Mouse (Mus musculus) heart, embryonic 13.5 days (tissue): ENCODE measurements around the gene Psmd14. TPM values are rescaled to one million over a fixed set of nuclear protein-coding genes. Genes with fewer than 3 reads are reported as not detected.

Source experiments
- ATAC-seq: fragments of 200-750 bp; cut with Nextera tagmentation; 2 replicates; pipeline ENCODE4 v1.8.0; 2017; ENCODE audit warnings: moderate TSS enrichment; ENCODE audit not compliant: insufficient number of reproducible peaks, low FRiP score, low TSS enrichment; ENCODE audit errors: extremely low read depth
- H3K27ac ChIP-seq: fragments of 300-500 bp; sonication (generic); replicated peaks from 2 replicates; pipeline ENCODE4 v1.5.1; 2015; ENCODE audit warnings: moderate library complexity, mild to moderate bottlenecking, inconsistent platforms
- H3K27me3 ChIP-seq: fragments of 300-500 bp; sonication (generic); replicated peaks from 2 replicates; pipeline ENCODE4 v1.6.1; 2015; ENCODE audit warnings: mild to moderate bottlenecking, inconsistent platforms
- H3K36me3 ChIP-seq: fragments of 300-500 bp; sonication (generic); 2 replicates; pipeline ENCODE4 v1.6.1; 2015; ENCODE audit warnings: mild to moderate bottlenecking, inconsistent platforms
- H3K4me1 ChIP-seq: fragments of 300-500 bp; sonication (generic); 2 replicates; pipeline ENCODE4 v1.6.1; 2015; ENCODE audit warnings: inconsistent platforms
- H3K4me2 ChIP-seq: fragments of 300-500 bp; sonication (generic); 2 replicates; pipeline ENCODE4 v1.6.1; 2015; ENCODE audit warnings: inconsistent platforms, mild to moderate bottlenecking, moderate library complexity
- H3K4me3 ChIP-seq: fragments of 300-500 bp; sonication (generic); 2 replicates; pipeline ENCODE4 v1.5.1; 2015; ENCODE audit warnings: moderate library complexity, mild to moderate bottlenecking, inconsistent platforms
- H3K9ac ChIP-seq: fragments of 300-500 bp; sonication (generic); 2 replicates; pipeline ENCODE4 v1.6.1; 2015; ENCODE audit warnings: inconsistent platforms, mild to moderate bottlenecking, moderate library complexity
- H3K9me3 ChIP-seq: fragments of 300-500 bp; sonication (generic); 2 replicates; pipeline ENCODE4 v1.6.1; 2016; ENCODE audit warnings: inconsistent platforms
- WGBS: fragments of 180-500 bp; shearing (Covaris S2); methylation state at CpG from one replicate; pipeline ENCODE4 v1.1.7; 2015; ENCODE audit warnings: mixed read lengths; 5-methylcytosine and 5-hydroxymethylcytosine counted together
- polyA plus RNA-seq: library from polyadenylated mRNA; unstranded; fragments of >200 nt; fragmentation: Nextera tagmentation; extraction: Ambion mirVana; gene quantifications from 2 replicates; pipeline ENCODE4 v1.2.1, GENCODE M21; 2015

The Psmd14 gene
- polyA plus RNA-seq, result 119 and 137 TPM in 2 replicates

DNA sequence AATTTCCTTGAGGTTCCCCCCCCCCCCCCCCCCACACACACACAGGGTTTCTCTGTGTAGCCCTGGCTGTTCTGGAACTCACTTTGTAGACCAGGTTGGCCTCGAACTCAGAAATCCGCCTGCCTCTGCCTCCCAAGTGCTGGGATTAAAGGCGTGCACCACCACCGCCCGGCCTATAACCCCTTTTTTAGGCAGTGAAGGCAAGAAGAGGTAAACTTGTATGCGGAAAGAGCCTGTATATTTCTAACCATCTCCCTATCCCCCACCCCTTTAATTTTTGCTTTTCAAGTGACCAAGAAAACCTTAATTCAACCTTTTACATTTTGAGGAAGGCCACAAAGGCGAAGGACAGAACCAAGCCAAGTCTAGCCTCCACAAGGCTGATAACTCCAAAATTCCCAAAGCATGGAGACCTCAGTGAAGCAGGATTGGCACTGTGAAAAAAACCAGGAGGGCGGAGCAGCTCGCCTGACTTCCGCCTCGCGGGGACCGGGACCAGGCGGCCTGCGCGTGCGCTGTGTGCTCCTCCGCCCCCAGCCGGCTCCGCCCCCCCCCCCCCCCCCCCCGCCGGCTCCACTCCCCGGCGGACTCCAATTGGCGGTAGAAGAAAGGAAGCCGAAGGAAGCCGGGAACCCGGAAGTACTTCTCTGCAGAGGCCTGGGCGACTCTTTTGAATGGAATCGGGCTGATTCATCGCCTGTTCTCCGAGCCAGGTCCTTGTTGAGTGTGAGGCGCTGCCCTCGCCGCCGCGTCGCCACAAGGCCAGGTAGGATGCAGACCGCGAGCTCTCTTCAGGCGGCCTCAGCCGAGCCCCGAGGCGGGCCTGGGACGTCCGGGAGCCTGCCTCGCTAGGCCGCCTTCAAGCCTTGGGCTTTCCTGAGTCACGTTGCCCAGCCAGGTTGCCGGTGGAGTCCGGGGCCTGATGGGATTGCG is at the start of gene Psmd14:
Psmd14 (plus strand) TSS at position 587 of the 933 bp plus-strand sequence.
- peaks cover 14% of the 10 kb centered on the region for H3K4me1 ChIP-seq
- peak; percentile 95 for ATAC-seq
- H3K36me3 ChIP-seq, result no peaks in the 10 kb centered on the region
- H3K27ac ChIP-seq, result peak within 1 kb of the TSS; percentile 84
- peak within 1 kb of the TSS; percentile 98 for H3K4me3 ChIP-seq
- H3K9me3 ChIP-seq, result peaks cover 6% of the 10 kb centered on the region; the same call in 1 of the 2 replicates
- WGBS, result 5% methylated on average over 48 of the region's 52 CpGs
- peak within 1 kb of the TSS; percentile 94 for H3K9ac ChIP-seq
- no peaks in the 10 kb centered on the region for H3K27me3 ChIP-seq
- peak within 1 kb of the TSS; percentile 80 for H3K4me2 ChIP-seq

DNA sequence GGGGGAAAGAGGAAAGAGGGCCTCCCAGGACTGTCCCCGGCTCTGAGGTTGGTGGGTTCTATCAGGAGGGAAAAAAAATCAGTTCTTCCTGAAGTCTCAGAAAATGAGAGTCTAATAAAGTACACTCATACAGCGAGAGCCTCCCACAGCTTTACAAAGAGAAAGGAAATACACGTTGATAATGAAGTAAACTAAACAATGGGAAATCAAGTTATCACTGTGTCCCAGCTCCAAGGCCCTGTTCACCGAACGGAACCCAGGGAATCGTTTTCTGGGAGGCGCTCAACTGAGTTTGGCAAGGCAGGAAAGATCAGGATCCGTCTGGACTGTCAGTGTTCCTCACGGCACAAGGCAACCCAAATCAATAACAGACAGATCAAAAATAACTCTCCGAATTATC is 48.7 kb upstream of the Psmd14 start:
- no peaks in the 10 kb centered on the region for H3K4me1 ChIP-seq
- no peak for ATAC-seq
- 69% methylated on average over 10 of the region's 10 CpGs for WGBS
- peak overlapping the region; percentile 40 for H3K27ac ChIP-seq
- H3K4me3 ChIP-seq, result no peak overlapping the region
- no peak overlapping the region for H3K9ac ChIP-seq
- 0 out of 2 replicates have a peak, but pooled peaks cover 6% of the 10 kb centered on the region for H3K27me3 ChIP-seq
- H3K36me3 ChIP-seq, result no peaks in the 10 kb centered on the region
- H3K4me2 ChIP-seq, result no peak overlapping the region
- H3K9me3 ChIP-seq, result no peaks in the 10 kb centered on the region

DNA sequence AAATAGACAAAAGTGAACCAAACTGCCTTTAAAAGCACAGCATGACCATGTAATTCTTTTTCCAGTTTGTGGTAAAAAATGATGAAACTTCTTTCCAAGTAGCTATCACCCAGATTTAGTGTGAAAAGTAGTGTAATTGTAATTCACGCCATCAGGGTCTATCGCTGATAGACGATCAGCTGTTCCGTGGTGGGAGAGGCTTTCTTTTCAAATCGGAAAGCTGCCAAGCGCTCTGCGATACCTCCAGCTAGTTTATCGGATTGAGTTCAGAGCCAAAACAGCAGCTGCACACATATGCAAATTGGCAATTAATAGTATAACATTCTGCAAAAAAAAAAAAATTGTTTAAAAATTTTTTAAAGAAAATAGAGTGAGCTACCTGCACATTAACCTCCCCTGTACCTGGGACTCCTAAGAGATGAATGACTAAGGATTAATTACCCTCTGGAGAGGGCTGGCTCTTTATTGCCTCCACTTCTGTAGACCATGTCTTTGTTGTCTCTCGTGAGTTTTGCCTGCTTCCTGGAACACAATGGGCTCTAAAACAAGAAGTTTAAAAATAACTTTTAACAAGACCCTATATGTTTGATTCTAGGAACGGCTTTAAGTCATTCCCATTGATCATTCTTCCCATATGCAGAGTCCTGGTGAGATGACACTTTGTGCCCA is 47.8 kb upstream of the Psmd14 start:
- Histone ChIP-seq H3K9ac (no peak overlapping the region), H3K4me3 (no peak overlapping the region), H3K27me3 (no peaks in the 10 kb centered on the region), H3K36me3 (no peaks in the 10 kb centered on the region), H3K4me2 (no peak overlapping the region), H3K9me3 (no peaks in the 10 kb centered on the region), H3K27ac (no peak overlapping the region), H3K4me1 (no peaks in the 10 kb centered on the region)
- 57% methylated on average over 10 of the region's 10 CpGs for WGBS
- ATAC-seq, result no peak

DNA sequence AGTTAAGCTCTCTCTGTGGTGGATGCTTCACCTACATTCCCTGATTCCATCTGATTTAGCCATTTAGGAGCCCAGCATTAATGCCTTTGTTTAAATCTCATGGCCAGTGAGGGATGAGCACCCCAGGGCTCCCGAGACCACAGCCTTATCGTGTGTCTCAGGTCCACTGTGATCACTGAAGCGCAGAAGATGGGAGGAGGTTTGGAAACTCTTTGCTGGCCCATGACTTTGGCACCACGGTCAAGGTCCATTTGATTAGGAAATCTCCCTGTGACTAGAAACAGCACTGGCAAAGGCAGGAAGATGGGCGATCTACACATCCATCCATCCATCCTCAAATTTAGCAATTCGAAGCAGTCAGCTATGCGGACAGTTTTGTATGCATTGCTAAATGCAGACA is 44.1 kb upstream of the Psmd14 start:
- Histone ChIP-seq H3K9ac (no peak overlapping the region), H3K4me2 (no peak overlapping the region), H3K27me3 (no peaks in the 10 kb centered on the region), H3K27ac (no peak overlapping the region), H3K36me3 (no peaks in the 10 kb centered on the region), H3K9me3 (no peaks in the 10 kb centered on the region), H3K4me1 (no peaks in the 10 kb centered on the region), H3K4me3 (no peak overlapping the region)
- 71% methylated on average over 7 of the region's 7 CpGs for WGBS
- ATAC-seq, result no peak

DNA sequence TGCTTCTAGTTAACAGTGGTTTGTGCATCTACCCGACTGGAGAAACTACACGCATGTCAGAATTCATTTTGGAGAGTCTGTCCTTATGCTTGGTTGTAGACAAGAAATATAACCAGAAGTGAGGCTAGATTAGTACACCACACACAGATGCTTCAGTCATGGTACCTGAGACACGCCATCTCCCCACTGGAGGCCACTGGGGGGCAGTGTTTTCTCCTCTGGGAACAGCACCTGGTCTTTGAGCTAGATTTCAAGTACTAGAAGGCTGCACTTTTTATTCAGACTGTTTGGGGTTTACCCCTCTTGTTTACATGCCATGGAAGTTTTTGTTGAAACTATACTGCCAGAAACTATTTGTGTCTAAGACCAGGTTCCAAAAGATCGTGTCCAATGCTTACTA is 43.2 kb upstream of the Psmd14 start:
- whole genome bisulfite sequencing, result 24% methylated on average over 4 of the region's 4 CpGs

DNA sequence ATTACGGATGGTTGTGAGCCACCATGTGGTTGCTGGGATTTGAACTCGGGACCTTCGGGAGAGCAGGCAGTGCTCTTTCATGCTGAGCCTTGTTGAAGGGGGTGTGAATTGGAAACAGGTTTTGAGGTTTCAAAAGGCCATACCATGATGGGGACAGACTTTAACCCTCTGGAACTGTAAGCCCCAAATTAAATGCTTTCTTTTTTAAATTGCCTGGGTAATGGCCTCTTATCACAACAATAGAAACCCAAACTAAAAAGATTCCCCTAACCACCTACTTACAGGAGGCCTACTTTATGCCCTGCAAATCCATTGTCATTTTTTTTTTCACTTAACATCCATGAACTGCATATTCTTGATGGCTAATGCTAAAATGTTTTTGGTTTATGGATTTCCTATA is 36.9 kb upstream of the Psmd14 start:
- no peaks in the 10 kb centered on the region for H3K9me3 ChIP-seq
- no peak overlapping the region for H3K4me3 ChIP-seq
- ATAC-seq, result no peak
- no peaks in the 10 kb centered on the region for H3K4me1 ChIP-seq
- H3K4me2 ChIP-seq, result no peak overlapping the region
- H3K27ac ChIP-seq, result no peak overlapping the region
- no peaks in the 10 kb centered on the region for H3K27me3 ChIP-seq
- no peaks in the 10 kb centered on the region for H3K36me3 ChIP-seq
- WGBS, result 80% methylated on average over 3 of the region's 3 CpGs
- H3K9ac ChIP-seq, result no peak overlapping the region

More for the DNA sequence above, 43.2 kb upstream of the Psmd14 start:
- Histone ChIP-seq H3K4me1 (no peaks in the 10 kb centered on the region), H3K9ac (no peak overlapping the region), H3K27ac (no peak overlapping the region), H3K4me2 (no peak overlapping the region), H3K4me3 (no peak overlapping the region), H3K9me3 (no peaks in the 10 kb centered on the region), H3K27me3 (no peaks in the 10 kb centered on the region), H3K36me3 (no peaks in the 10 kb centered on the region)
- ATAC-seq, result no peak

DNA sequence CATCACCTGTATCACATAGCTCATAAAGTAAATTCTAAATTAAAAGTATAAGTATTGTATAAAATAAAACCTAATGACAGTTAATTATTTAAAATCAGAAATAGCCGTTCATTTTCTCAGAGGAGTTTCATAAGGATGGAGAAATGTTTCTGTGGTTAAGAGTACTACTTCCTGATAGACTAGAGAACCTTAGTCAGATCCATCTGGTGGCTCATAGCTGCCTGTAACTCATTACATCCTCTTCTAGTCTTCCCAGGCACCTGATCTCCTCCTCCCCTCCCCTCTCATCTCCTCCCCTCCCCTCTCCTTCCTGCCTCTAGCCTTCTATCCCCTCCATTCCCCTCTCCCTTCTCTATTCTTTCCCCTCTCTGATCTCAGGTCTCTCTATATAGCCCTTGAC is 29.9 kb upstream of the Psmd14 start:
- H3K9me3 ChIP-seq, result no peaks in the 10 kb centered on the region
- no peaks in the 10 kb centered on the region for H3K36me3 ChIP-seq
- no peaks in the 10 kb centered on the region for H3K4me1 ChIP-seq
- no peak overlapping the region for H3K9ac ChIP-seq
- H3K4me2 ChIP-seq, result no peak overlapping the region
- no peak overlapping the region for H3K27ac ChIP-seq
- no peak for ATAC-seq
- no peak overlapping the region for H3K4me3 ChIP-seq
- 76% methylated on average over 1 of the region's 1 CpGs for WGBS
- no peaks in the 10 kb centered on the region for H3K27me3 ChIP-seq

DNA sequence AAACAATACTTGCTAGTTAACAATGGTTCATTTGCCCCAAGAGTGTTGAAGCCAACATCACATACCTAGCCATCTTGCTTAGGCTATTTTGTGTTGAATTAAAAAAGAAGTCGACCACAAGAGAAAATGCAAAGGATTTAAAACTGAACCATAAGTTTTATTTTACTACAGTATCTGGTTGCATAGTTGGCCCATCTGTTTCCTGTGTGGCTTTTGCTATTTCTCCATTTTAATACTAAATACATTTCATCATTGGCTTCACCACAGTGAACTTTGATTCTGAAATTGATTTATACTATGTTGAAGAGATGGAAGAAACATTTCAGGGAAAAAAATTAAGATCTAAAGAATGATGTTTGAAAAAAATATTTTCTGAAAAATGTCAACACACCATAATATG is 25.0 kb upstream of the Psmd14 start:
- Histone ChIP-seq H3K4me1 (peaks cover 2% of the 10 kb centered on the region; the same call in 1 of the 2 replicates), H3K9me3 (no peaks in the 10 kb centered on the region), H3K4me3 (no peak overlapping the region), H3K4me2 (no peak overlapping the region), H3K36me3 (no peaks in the 10 kb centered on the region), H3K9ac (no peak overlapping the region), H3K27ac (no peak overlapping the region), H3K27me3 (no peaks in the 10 kb centered on the region)
- ATAC-seq, result no peak
- WGBS, result 50% methylated on average over 1 of the region's 1 CpGs

DNA sequence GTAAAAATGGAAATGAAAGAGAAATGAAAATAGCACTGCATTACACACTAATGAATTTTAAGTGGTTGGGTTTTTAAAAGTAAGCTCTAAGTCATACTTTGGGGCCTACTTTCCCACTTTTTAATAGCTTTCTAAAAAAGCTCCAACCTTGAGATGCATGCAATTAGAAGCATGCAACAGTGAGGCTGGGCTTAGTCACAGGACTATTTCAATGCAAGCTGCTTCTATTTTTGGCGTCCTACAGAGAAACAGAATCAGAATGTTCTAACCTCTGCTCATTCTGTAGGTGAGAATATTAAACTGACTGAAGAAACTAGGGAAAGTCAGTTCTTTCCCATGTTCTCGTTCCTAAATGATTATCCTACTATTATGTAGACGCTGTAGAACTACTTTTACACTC is 22.4 kb upstream of the Psmd14 start:
- 64% methylated on average over 3 of the region's 3 CpGs for WGBS
- H3K9ac ChIP-seq, result no peak overlapping the region
- no peak overlapping the region for H3K4me2 ChIP-seq

DNA sequence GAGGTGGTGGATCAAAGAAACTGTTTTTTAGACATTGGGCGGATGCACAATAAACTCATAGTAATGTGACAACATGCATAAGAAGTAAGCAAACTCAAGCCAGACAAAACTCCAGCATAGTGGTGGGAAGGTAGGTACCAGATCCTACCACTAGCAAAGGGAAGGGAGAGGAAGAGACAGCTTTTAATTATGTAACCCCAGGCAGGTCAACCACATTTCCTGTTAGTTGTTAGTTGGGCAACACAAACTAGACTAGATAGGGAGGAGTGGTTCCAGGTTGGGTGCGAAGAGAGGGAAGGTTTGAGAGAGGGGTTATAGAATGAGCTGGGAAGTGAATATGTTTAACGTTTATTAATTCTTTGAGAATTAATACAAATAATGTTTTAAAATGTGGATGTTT is 1.9 kb upstream of the Psmd14 start:
- Histone ChIP-seq H3K36me3 (no peaks in the 10 kb centered on the region), H3K4me1 (peaks cover 11% of the 10 kb centered on the region), H3K9me3 (peaks cover 6% of the 10 kb centered on the region; the same call in 1 of the 2 replicates), H3K27ac (no peak overlapping the region), H3K4me3 (no peak overlapping the region), H3K9ac (no peak overlapping the region), H3K4me2 (no peak overlapping the region), H3K27me3 (0 out of 2 replicates have a peak, but pooled peaks cover 2% of the 10 kb centered on the region)
- ATAC-seq, result no peak
- 89% methylated on average over 3 of the region's 3 CpGs for WGBS

More for the DNA sequence above, 22.4 kb upstream of the Psmd14 start:
- H3K27ac ChIP-seq, result no peak overlapping the region
- peaks cover 2% of the 10 kb centered on the region; the same call in 1 of the 2 replicates for H3K4me1 ChIP-seq
- no peak for ATAC-seq
- H3K27me3 ChIP-seq, result no peaks in the 10 kb centered on the region
- no peak overlapping the region for H3K4me3 ChIP-seq
- H3K9me3 ChIP-seq, result no peaks in the 10 kb centered on the region
- no peaks in the 10 kb centered on the region for H3K36me3 ChIP-seq

DNA sequence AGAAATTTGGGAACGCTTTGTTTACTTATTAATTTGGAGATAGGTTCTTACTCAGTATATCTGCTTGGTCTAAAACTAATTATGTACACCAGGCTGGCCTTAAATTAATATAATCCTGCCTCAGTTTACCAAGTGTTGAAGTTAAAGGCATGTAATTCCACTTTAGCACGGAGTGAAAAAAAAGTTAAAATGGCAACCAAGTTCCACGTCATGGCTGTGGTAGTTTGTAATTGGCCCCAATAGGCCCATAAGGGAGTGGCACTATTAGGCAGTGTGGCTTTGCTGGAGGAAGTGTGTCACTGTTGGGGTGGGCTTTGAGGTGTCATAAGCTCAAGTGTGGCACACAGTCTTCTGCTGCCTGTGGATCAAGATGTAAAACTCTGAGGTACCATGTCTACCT is 1.0 kb downstream of the Psmd14 start:
- peaks cover 6% of the 10 kb centered on the region; the same call in 1 of the 2 replicates for H3K9me3 ChIP-seq
- ATAC-seq, result no peak
- H3K4me3 ChIP-seq, result peak overlapping the region; percentile 98
- H3K27me3 ChIP-seq, result no peaks in the 10 kb centered on the region
- H3K4me1 ChIP-seq, result peaks cover 14% of the 10 kb centered on the region
- H3K4me2 ChIP-seq, result peak overlapping the region; percentile 80
- 41% methylated on average over 3 of the region's 3 CpGs for WGBS
- peak overlapping the region; percentile 94 for H3K9ac ChIP-seq
- 0 out of 2 replicates have a peak, but pooled peaks cover 2% of the 10 kb centered on the region for H3K36me3 ChIP-seq
- no peak overlapping the region for H3K27ac ChIP-seq
